ENCODE assay signal across 8 mouse cellular contexts in the genomic region with DNA sequence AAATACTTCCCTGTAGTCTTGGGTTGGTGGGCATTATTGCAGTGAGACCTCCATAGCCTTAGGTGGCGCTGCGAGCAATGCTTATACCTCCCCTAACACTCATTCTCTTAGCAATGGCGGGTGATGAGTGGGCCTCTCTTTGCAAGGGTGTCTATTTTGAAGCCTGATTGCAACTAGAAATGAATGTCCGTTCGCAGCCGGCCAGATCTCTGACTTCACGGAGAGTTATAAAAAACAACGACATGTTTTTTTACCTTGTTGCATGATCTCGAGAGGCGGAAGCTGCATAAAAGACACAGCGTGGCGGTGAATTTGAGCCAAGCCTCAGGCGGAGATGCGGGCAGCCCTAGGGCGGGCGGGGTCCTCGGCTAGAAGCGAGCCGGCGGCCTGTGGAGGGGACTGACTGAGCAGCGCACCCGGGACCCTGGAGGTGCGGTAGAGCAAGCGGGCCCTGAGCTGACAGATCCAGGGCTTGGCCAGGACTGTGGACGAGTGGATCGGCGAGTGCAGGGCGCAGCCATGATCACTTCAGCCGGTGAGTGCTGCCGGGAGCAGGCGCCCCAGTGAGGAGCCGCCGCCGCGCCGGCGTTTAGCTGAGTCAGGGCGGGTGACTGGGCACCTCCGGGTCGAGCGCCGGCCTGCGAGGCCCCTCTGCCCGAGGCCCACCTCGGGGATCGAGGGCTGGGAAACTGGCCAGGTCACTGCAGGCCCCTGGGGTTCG. TPM values are rescaled to one million over a fixed set of nuclear protein-coding genes. Genes with fewer than 3 reads are reported as not detected.
DNase-seq lines count a peak whose midpoint lies in the region; ATAC-seq lines count a peak whose summit lies in the region.

A gene (plus strand): TSS at position 117 of the 721 bp plus-strand sequence.

- H3K4me1 ChIP-seq in heart, embryonic 14.5 days (ENCODE audit: control insufficient read depth in 2 of 2, insufficient read depth in 2 of 2, low read length in 2 of 2), result peaks cover 2 to 11% of the 10 kb centered on the region in 2 experiments; a peak in 3 of 4 replicates
- H3K4me1 ChIP-seq in liver, embryonic 13.5 days (replicated peaks), result peaks cover 50% of the 10 kb centered on the region
- peaks cover 16% of the 10 kb centered on the region for H3K4me1 ChIP-seq in stomach, embryonic 16.5 days (ENCODE audit: control insufficient read depth, insufficient read depth, low read length)

- H3K36me3 ChIP-seq in heart, embryonic 14.5 days (ENCODE audit: control insufficient read depth, insufficient read depth, low read length), result no peaks in the 10 kb centered on the region; the same call in 1 of the 2 replicates
- peaks cover 18% of the 10 kb centered on the region for H3K36me3 ChIP-seq in liver, embryonic 13.5 days
- no peaks in the 10 kb centered on the region for H3K36me3 ChIP-seq in stomach, embryonic 16.5 days (ENCODE audit: control insufficient read depth, insufficient read depth, low read length)

- peaks cover 2% of the 10 kb centered on the region; the same call in 1 of the 2 replicates for H3K9me3 ChIP-seq in heart, embryonic 14.5 days (ENCODE audit: control insufficient read depth, low read length)
- no peaks in the 10 kb centered on the region for H3K9me3 ChIP-seq in liver, embryonic 13.5 days (replicated peaks)
- no peaks in the 10 kb centered on the region for H3K9me3 ChIP-seq in stomach, embryonic 16.5 days (replicated peaks; ENCODE audit: control insufficient read depth, low read length)

- H3K4me3 ChIP-seq in heart, embryonic 14.5 days (ENCODE audit: control insufficient read depth in 1 of 2, insufficient read depth in 1 of 2, low read depth in 1 of 2, low read length in 2 of 2), result peak within 1 kb of the TSS; percentile 63 to 99
- peak within 1 kb of the TSS; percentile 99 for H3K4me3 ChIP-seq in liver, embryonic 13.5 days (replicated peaks)
- H3K4me3 ChIP-seq in stomach, embryonic 16.5 days (replicated peaks; ENCODE audit: low read length), result peak within 1 kb of the TSS; percentile 85

- peak within 1 kb of the TSS; percentile 93 for H3K4me2 ChIP-seq in heart, embryonic 14.5 days (ENCODE audit: low read length)
- H3K4me2 ChIP-seq in liver, embryonic 13.5 days, result peak within 1 kb of the TSS; percentile 92
- peak within 1 kb of the TSS; percentile 88 for H3K4me2 ChIP-seq in stomach, embryonic 16.5 days (ENCODE audit: low read depth, low read length)

- under 1% methylated on average over 47 of the region's 47 CpGs for WGBS in heart, embryonic 14.5 days
- WGBS in liver, embryonic 13.5 days (ENCODE audit: insufficient replicate concordance), result under 1% methylated on average over 47 of the region's 47 CpGs
- under 1% methylated on average over 47 of the region's 47 CpGs for WGBS in stomach, embryonic 16.5 days

- peak; percentile 90 for DNase-seq in c-Kit-negative CD71-positive TER-119-positive erythroid progenitor cells, embryonic 14.5 days (ENCODE audit: low read depth, low spot score)
- peak; percentile 89 for DNase-seq in fibroblast of lung, adult 2 months (ENCODE audit: low read depth)
- peak; percentile 92 for DNase-seq in kidney, postnatal 14 days
- DNase-seq in liver, embryonic 13.5 days, result peak; percentile 84
- DNase-seq in neural tube, embryonic 10.5 days (ENCODE audit: extremely low spot score, low spot score), result peak; percentile 92

- ATAC-seq in CD4-positive, CD25-positive, alpha-beta regulatory T cell, adult 4 months, result peak; percentile 88
- ATAC-seq in heart, embryonic 14.5 days (ENCODE audit: insufficient number of reproducible peaks, insufficient read depth, low FRiP score, low read depth), result peak; percentile 92
- ATAC-seq in liver, embryonic 13.5 days (ENCODE audit: low read depth), result peak; percentile 89
- peak; percentile 92 for ATAC-seq in stomach, embryonic 16.5 days (ENCODE audit: insufficient read depth, low FRiP score)

- peak within 1 kb of the TSS; percentile 80 to 84 for H3K27ac ChIP-seq in heart, embryonic 14.5 days (replicated peaks in 1 of 2; ENCODE audit: control insufficient read depth in 1 of 2, insufficient read depth in 1 of 2, low read depth in 2 of 2, low read length in 2 of 2)
- H3K27ac ChIP-seq in liver, embryonic 13.5 days, result peak within 1 kb of the TSS; percentile 87
- H3K27ac ChIP-seq in stomach, embryonic 16.5 days (ENCODE audit: low read length), result peak within 1 kb of the TSS; percentile 43; the same call in 1 of the 2 replicates

- peak within 1 kb of the TSS; percentile 99 for H3K9ac ChIP-seq in heart, embryonic 14.5 days (ENCODE audit: low read length)
- peak within 1 kb of the TSS; percentile 99 for H3K9ac ChIP-seq in liver, embryonic 13.5 days
- H3K9ac ChIP-seq in stomach, embryonic 16.5 days (ENCODE audit: low read length), result peak within 1 kb of the TSS; percentile 92

- H3K27me3 ChIP-seq in heart, embryonic 14.5 days (ENCODE audit: control insufficient read depth, insufficient read depth, low read length), result no peaks in the 10 kb centered on the region
- H3K27me3 ChIP-seq in liver, embryonic 13.5 days, result no peaks in the 10 kb centered on the region
- H3K27me3 ChIP-seq in stomach, embryonic 16.5 days (ENCODE audit: control insufficient read depth, insufficient read depth, low read length), result no peaks in the 10 kb centered on the region

RNA-seq across cellular contexts. Expression of the gene that starts here (rescaled TPM):
- polyA plus RNA-seq in CD4-positive, CD25-positive, alpha-beta regulatory T cell, adult 4 months (2017; shearing (Covaris generic)), result 10 to 100 TPM; 69.8 to 71.7 TPM
- polyA plus RNA-seq in heart, embryonic 14.5 days (2014; fragmentation: Nextera tagmentation; extraction: Ambion mirVana), result 134 and 141 TPM in 2 replicates
- polyA plus RNA-seq in liver, embryonic 13.5 days (2015; fragmentation: Nextera tagmentation; extraction: Ambion mirVana), result 134 and 155 TPM in 2 replicates
- 150 and 154 TPM in 2 replicates for polyA plus RNA-seq in stomach, embryonic 16.5 days (2015; fragmentation: Nextera tagmentation; extraction: Ambion mirVana)

Comparison
In these comparisons a context has a peak if more than half of its experiments do, and no peak if none do; other contexts are left out.
1. Peak in every context shown above with its lines: DNase-seq, ATAC-seq, H3K4me3 ChIP-seq and H3K27ac ChIP-seq.